Mouse (Mus musculus) megakaryocyte, embryonic 14.5 days (primary cell): Measurements from ENCODE around the gene Rgs8.

Experiments used
- FLI1 ChIP-seq: IDR thresholded peaks from 2 replicates; pipeline ENCODE4 v1.6.1; 2012; ENCODE audit warnings: low read length, inconsistent platforms, mixed read lengths
- GATA1 ChIP-seq: IDR thresholded peaks from 3 replicates; pipeline ENCODE4 v1.6.1; 2012; ENCODE audit warnings: mixed read lengths, low read length, inconsistent platforms, borderline replicate concordance

GRCm38 (mm10) chr1:153741551-153742316 lies 88.9 kb downstream of the Rgs8 start:
- TF ChIP-seq GATA1: no peak
- TF ChIP-seq FLI1: no peak
